Mouse (Mus musculus): ENCODE data around the gene Abhd11.

DNA sequence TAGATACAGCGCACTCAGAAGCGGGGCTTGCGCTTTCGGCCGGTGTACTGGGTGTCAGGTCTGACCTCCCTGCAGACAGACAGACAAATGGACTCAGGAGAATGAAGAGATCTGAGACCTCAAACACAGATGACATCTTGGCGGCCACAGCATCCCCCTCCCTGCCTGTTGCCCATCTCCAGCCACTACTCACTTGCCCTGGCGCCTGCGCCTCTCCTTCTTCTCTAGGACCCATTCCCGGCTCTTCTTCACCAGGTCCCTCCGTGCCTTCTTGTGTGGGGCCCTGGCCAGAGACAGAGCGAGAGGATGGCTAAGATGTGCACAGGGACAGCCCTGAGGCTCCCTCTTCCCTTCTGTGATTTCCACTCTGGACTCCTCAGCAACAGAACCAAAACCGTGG, 44.4 kb downstream of the Abhd11 start:
- no peak for TF ChIP-seq POLR2A (IDR thresholded peaks at IDR 0.05; ENCODE audit: borderline replicate concordance, low read depth, low read length)
- no peak for TF ChIP-seq CTCF (IDR thresholded peaks at IDR 0.05; ENCODE audit: low read depth, low read length)
